In genomic region chr6:127336681-127337397, GRCm38 (mm10) we compare ENCODE assay signal across 9 mouse cellular contexts.
DNase-seq lines count a peak whose midpoint lies in the region; ATAC-seq and TF ChIP-seq lines count a peak whose summit lies in the region.
"Had no signal": no experiment of that assay in that cellular context is flagged by ENCODE, and none has a peak within 500 bp of the region (broad histone marks: within the 10 kb centered on the region; RNA-seq: fewer than 3 reads in every experiment).

No protein-coding gene starts in this region.

- no peak for TF ChIP-seq CTCF in forebrain, postnatal 0 days (IDR thresholded peaks at IDR 0.05; ENCODE audit: low read depth)

- H3K36me3 ChIP-seq in forebrain, postnatal 0 days (ENCODE audit: insufficient read depth): no peaks in the 10 kb centered on the region
- H3K36me3 ChIP-seq in limb, embryonic 15.5 days: no peaks in the 10 kb centered on the region

- H3K27ac ChIP-seq in forebrain, postnatal 0 days (ENCODE audit: low read depth, low read length): peak overlapping the region; percentile 51
- H3K27ac ChIP-seq in limb, embryonic 15.5 days: peak overlapping the region; percentile 74

- 0 out of 2 replicates have a peak, but pooled peaks cover 4% of the 10 kb centered on the region for H3K4me1 ChIP-seq in forebrain, postnatal 0 days (ENCODE audit: insufficient read depth)
- H3K4me1 ChIP-seq in limb, embryonic 15.5 days: peaks cover 34% of the 10 kb centered on the region

- H3K9me3 ChIP-seq in forebrain, postnatal 0 days (ENCODE audit: low read length): no peaks in the 10 kb centered on the region
- H3K9me3 ChIP-seq in limb, embryonic 15.5 days: no peaks in the 10 kb centered on the region

- peak; percentile 60 to 77 for DNase-seq in layer of hippocampus, adult 18-20 months (ENCODE audit: low spot score in 2 of 2)
- DNase-seq in layer of hippocampus, postnatal 25 days (ENCODE audit: extremely low spot score in 1 of 2, low spot score in 1 of 2): no peak
- DNase-seq in adrenal gland, postnatal 25 days: peak; percentile 21
- peak; percentile 39 for DNase-seq in forebrain, postnatal 0 days
- peak; percentile 23 for DNase-seq in right cerebral cortex, postnatal 25 days
- no peak for DNase-seq in urinary bladder, adult 2 months (ENCODE audit: low spot score)
- DNase-seq in cerebellum, adult 11 months: no peak

- 9% methylated on average over 15 of the region's 15 CpGs for WGBS in forebrain, postnatal 0 days
- WGBS in limb, embryonic 15.5 days: 23% methylated on average over 15 of the region's 15 CpGs

- H3K4me3 ChIP-seq in forebrain, postnatal 0 days (ENCODE audit: low read depth, low read length): no peak overlapping the region
- no peak overlapping the region for H3K4me3 ChIP-seq in limb, embryonic 15.5 days
- H3K4me3 ChIP-seq: myocyte had no signal

- ATAC-seq in forebrain, postnatal 0 days: peak; percentile 58
- no peak for ATAC-seq in limb, embryonic 15.5 days (ENCODE audit: insufficient number of reproducible peaks, low FRiP score, low TSS enrichment, low read depth)

- H3K27me3 ChIP-seq in forebrain, postnatal 0 days (ENCODE audit: insufficient read depth, low read length): no peaks in the 10 kb centered on the region
- no peaks in the 10 kb centered on the region for H3K27me3 ChIP-seq in limb, embryonic 15.5 days

- H3K9ac ChIP-seq in forebrain, postnatal 0 days: no peak overlapping the region
- H3K9ac ChIP-seq in limb, embryonic 15.5 days: no peak overlapping the region

- no peak overlapping the region for H3K4me2 ChIP-seq in forebrain, postnatal 0 days (ENCODE audit: low read depth)
- peak overlapping the region; percentile 19; the same call in 1 of the 2 replicates for H3K4me2 ChIP-seq in limb, embryonic 15.5 days

Comparison
In these comparisons a context has a peak if more than half of its experiments do, and no peak if none do; other contexts are left out.
1. DNase-seq: peak in layer of hippocampus, adult 18-20 months (2 of 2), adrenal gland, postnatal 25 days (single experiment), forebrain, postnatal 0 days (single experiment) and right cerebral cortex, postnatal 25 days (single experiment); none in layer of hippocampus, postnatal 25 days (0 of 2), urinary bladder, adult 2 months (single experiment) and cerebellum, adult 11 months (single experiment).